Mouse (Mus musculus) hindbrain, embryonic 15.5 days (tissue): ENCODE results near the gene Gm45194. TPM values are rescaled to one million over a fixed set of nuclear protein-coding genes. Genes with fewer than 3 reads are reported as not detected.

ENCODE experiments used
- ATAC-seq: fragments of 200-750 bp; cut with Nextera tagmentation; 2 replicates; pipeline ENCODE4 v1.8.0; 2017; ENCODE audit warnings: low read depth, moderate number of reproducible peaks, moderate TSS enrichment; ENCODE audit not compliant: low FRiP score
- H3K27ac ChIP-seq: fragments of 300-500 bp; sonication (generic); replicated peaks from 2 replicates; pipeline ENCODE4 v1.5.1; 2015; ENCODE audit warnings: mild to moderate bottlenecking, inconsistent platforms
- H3K27me3 ChIP-seq: fragments of 300-500 bp; sonication (generic); 2 replicates; pipeline ENCODE4 v1.6.1; 2015; ENCODE audit warnings: control low read depth, inconsistent platforms
- H3K36me3 ChIP-seq: fragments of 300-500 bp; sonication (generic); 2 replicates; pipeline ENCODE4 v1.6.1; 2015; ENCODE audit warnings: control low read depth, inconsistent platforms
- H3K4me1 ChIP-seq: fragments of 300-500 bp; sonication (generic); replicated peaks from 2 replicates; pipeline ENCODE4 v1.6.1; 2015; ENCODE audit warnings: control low read depth, inconsistent platforms
- H3K4me2 ChIP-seq: fragments of 300-500 bp; sonication (generic); 2 replicates; pipeline ENCODE4 v1.6.1; 2015; ENCODE audit warnings: moderate library complexity, mild to moderate bottlenecking, inconsistent platforms
- H3K4me3 ChIP-seq: fragments of 300-500 bp; sonication (generic); 2 replicates; pipeline ENCODE4 v1.5.1; 2015; ENCODE audit warnings: mild to moderate bottlenecking, inconsistent platforms
- H3K9ac ChIP-seq: fragments of 300-500 bp; sonication (generic); 2 replicates; pipeline ENCODE4 v1.6.1; 2015; ENCODE audit warnings: inconsistent platforms
- H3K9me3 ChIP-seq: fragments of 300-500 bp; sonication (generic); 2 replicates; pipeline ENCODE4 v1.6.1; 2016; ENCODE audit warnings: control low read depth, inconsistent platforms
- WGBS: fragments of 180-500 bp; shearing (Covaris S2); methylation state at CpG from one replicate; pipeline ENCODE4 v1.1.7; 2015; 5-methylcytosine and 5-hydroxymethylcytosine counted together
- polyA plus RNA-seq: library from polyadenylated mRNA; unstranded; fragments of >200 nt; fragmentation: Nextera tagmentation; extraction: Ambion mirVana; gene quantifications from 2 replicates; pipeline ENCODE4 v1.2.1, GENCODE M21; 2015

Gene Gm45194
- polyA plus RNA-seq, 1 experiment from 2014 or later: not detected

- Histone ChIP-seq H3K4me1 (no peaks in the 10 kb centered on the region), H3K27me3 (no peaks in the 10 kb centered on the region), H3K27ac (no peak overlapping the region), H3K9ac (no peak overlapping the region), H3K9me3 (no peaks in the 10 kb centered on the region), H3K36me3 (no peaks in the 10 kb centered on the region), H3K4me2 (no peak overlapping the region), H3K4me3 (no peak overlapping the region)
- WGBS: 79% methylated on average over 1 of the region's 1 CpGs
- ATAC-seq: no peak
These were observed 382.4 kb downstream of the Gm45194 start for GRCm38 (mm10) chrX:112273550-112273949.

Other genes with a start within 250 kb of the Gm45194 start
- gene Hdx, start 194.3 kb upstream of the Gm45194 start, polyA plus RNA-seq: 1.5 and 1.6 TPM in 2 replicates
- gene Tex16, start 119.6 kb downstream of the Gm45194 start, polyA plus RNA-seq: 0.22 and 0.77 TPM in 2 replicates